In genomic region chr11:116671845-116672434, GRCm38 (mm10) we compare ENCODE assay signal across 7 mouse cellular contexts. TPM values are rescaled to one million over a fixed set of nuclear protein-coding genes. Genes with fewer than 3 reads are reported as not detected.
A peak's percentile ranks its signal among the peaks of the same experiment; 100 is the strongest.
DNase-seq lines count a peak whose midpoint lies in the region; ATAC-seq and TF ChIP-seq lines count a peak whose summit lies in the region.

No protein-coding gene starts in this region.

- under 1% methylated on average over 24 of the region's 24 CpGs for whole genome bisulfite sequencing in spleen, adult 2 months
- under 1% methylated on average over 24 of the region's 24 CpGs for WGBS in kidney, postnatal 0 days
- WGBS in neural tube, embryonic 15.5 days, result under 1% methylated on average over 24 of the region's 24 CpGs

- H3K4me1 ChIP-seq in spleen, adult 2 months (ENCODE audit: control insufficient read depth, insufficient read depth, insufficient read length), result no peaks in the 10 kb centered on the region
- H3K4me1 ChIP-seq in kidney, postnatal 0 days (replicated peaks; ENCODE audit: insufficient read depth, low read length), result peaks cover 19% of the 10 kb centered on the region
- peaks cover 49% of the 10 kb centered on the region for H3K4me1 ChIP-seq in neural tube, embryonic 15.5 days

- ATAC-seq in erythroid progenitor cell, adult 5-6 weeks (replicated peaks; ENCODE audit: low FRiP score, poor library complexity, severe bottlenecking), result peak; percentile 27
- ATAC-seq in kidney, postnatal 0 days (replicated peaks; ENCODE audit: low FRiP score, low read depth), result no peak
- peak; percentile 24; the same call in 1 of the 2 replicates for ATAC-seq in neural tube, embryonic 15.5 days (ENCODE audit: low FRiP score)

- peak overlapping the region; percentile 79 for H3K4me3 ChIP-seq in spleen, adult 2 months (ENCODE audit: extremely low read depth, insufficient read depth, insufficient read length)
- peak overlapping the region; percentile 74 for H3K4me3 ChIP-seq in kidney, postnatal 0 days (replicated peaks; ENCODE audit: low read depth, low read length)
- peak overlapping the region; percentile 75 for H3K4me3 ChIP-seq in neural tube, embryonic 15.5 days (replicated peaks)

- H3K27me3 ChIP-seq in spleen, adult 2 months (ENCODE audit: control insufficient read depth, insufficient read depth, low read length), result no peaks in the 10 kb centered on the region
- no peaks in the 10 kb centered on the region for H3K27me3 ChIP-seq in kidney, postnatal 0 days (ENCODE audit: insufficient read depth, low read length)
- H3K27me3 ChIP-seq in neural tube, embryonic 15.5 days (replicated peaks), result no peaks in the 10 kb centered on the region

- peak overlapping the region; percentile 90 for H3K4me2 ChIP-seq in kidney, postnatal 0 days (ENCODE audit: low read length)
- H3K4me2 ChIP-seq in neural tube, embryonic 15.5 days, result peak overlapping the region; percentile 92

- no peaks in the 10 kb centered on the region for H3K9me3 ChIP-seq in kidney, postnatal 0 days (replicated peaks; ENCODE audit: low read length)
- no peaks in the 10 kb centered on the region for H3K9me3 ChIP-seq in neural tube, embryonic 15.5 days (replicated peaks)

- DNase-seq in spleen, adult 2 months (ENCODE audit: low read depth in 1 of 2, low spot score in 2 of 2), result no peak
- DNase-seq in spleen, postnatal 14 days (ENCODE audit: low spot score in 2 of 2), result no peak
- DNase-seq in kidney, postnatal 0 days (ENCODE audit: low spot score), result no peak
- DNase-seq in yolk sac, embryonic 10.5 days (ENCODE audit: low spot score), result no peak
- DNase-seq in ovary, adult 18-20 months (ENCODE audit: low spot score), result no peak

- TF ChIP-seq POLR2A in spleen, adult 2 months (IDR thresholded peaks at IDR 0.05; ENCODE audit: low read depth, low read length), result no peak

- H3K36me3 ChIP-seq in spleen, adult 2 months (ENCODE audit: control insufficient read depth, insufficient read depth, low read length), result peaks cover 30% of the 10 kb centered on the region
- H3K36me3 ChIP-seq in kidney, postnatal 0 days (ENCODE audit: insufficient read depth, low read length), result peaks cover 28% of the 10 kb centered on the region
- H3K36me3 ChIP-seq in neural tube, embryonic 15.5 days, result peaks cover 41% of the 10 kb centered on the region

- H3K9ac ChIP-seq in kidney, postnatal 0 days (ENCODE audit: low read depth, low read length), result peak overlapping the region; percentile 83
- peak overlapping the region; percentile 75 for H3K9ac ChIP-seq in neural tube, embryonic 15.5 days (replicated peaks)

- TF ChIP-seq CTCF in spleen, adult 2 months (IDR thresholded peaks at IDR 0.05; ENCODE audit: extremely low read depth, insufficient read depth, insufficient read length, insufficient replicate concordance), result no peak
- TF ChIP-seq CTCF in kidney, postnatal 0 days (IDR thresholded peaks at IDR 0.05; ENCODE audit: low read depth), result no peak

- H3K27ac ChIP-seq in spleen, adult 2 months (ENCODE audit: insufficient read depth, low read length), result peak overlapping the region; percentile 42
- H3K27ac ChIP-seq in kidney, postnatal 0 days, result peak overlapping the region; percentile 63
- peak overlapping the region; percentile 69 for H3K27ac ChIP-seq in neural tube, embryonic 15.5 days (replicated peaks)

RNA-seq across cellular contexts. Expression of gene Cygb, which starts 17.8 kb away (rescaled TPM):
- polyA plus RNA-seq in spleen, adult 2 months (2012; rRNA removed), result 10.0 and 14.2 TPM in 2 replicates
- not detected in 2 replicates for total RNA-seq in erythroid progenitor cell, adult 5-6 weeks (2015; ENCODE audit: low replicate concordance)
- total RNA-seq in erythroid progenitor cell, adult 5-6 weeks (2017; ENCODE audit: low replicate concordance), result not detected in 2 replicates
- 35.2 and 37.5 TPM in 2 replicates for polyA plus RNA-seq in kidney, postnatal 0 days (2015; fragmentation: Nextera tagmentation; extraction: Ambion mirVana)
- 28.7 and 31.1 TPM in 2 replicates for polyA plus RNA-seq in neural tube, embryonic 15.5 days (2015; fragmentation: Nextera tagmentation; extraction: Ambion mirVana)

RNA-seq across cellular contexts. Expression of gene Prcd, which starts 18.6 kb away (rescaled TPM):
- 0.35 and 0.72 TPM in 2 replicates for polyA plus RNA-seq in spleen, adult 2 months (2012; rRNA removed)
- not detected in 2 replicates for total RNA-seq in erythroid progenitor cell, adult 5-6 weeks (2015; ENCODE audit: low replicate concordance)
- not detected in 2 replicates for total RNA-seq in erythroid progenitor cell, adult 5-6 weeks (2017; ENCODE audit: low replicate concordance)
- polyA plus RNA-seq in kidney, postnatal 0 days (2015; fragmentation: Nextera tagmentation; extraction: Ambion mirVana), result 1.3 and 1.4 TPM in 2 replicates
- 3.1 and 3.4 TPM in 2 replicates for polyA plus RNA-seq in neural tube, embryonic 15.5 days (2015; fragmentation: Nextera tagmentation; extraction: Ambion mirVana)

RNA-seq across cellular contexts. Expression of gene Rhbdf2, which starts 45.1 kb away (rescaled TPM):
- polyA plus RNA-seq in spleen, adult 2 months (2012; rRNA removed), result 84.5 and 91.2 TPM in 2 replicates
- 6.3 and 12.6 TPM in 2 replicates for total RNA-seq in erythroid progenitor cell, adult 5-6 weeks (2015; ENCODE audit: low replicate concordance)
- total RNA-seq in erythroid progenitor cell, adult 5-6 weeks (2017; ENCODE audit: low replicate concordance), result 5.9 and 11.5 TPM in 2 replicates
- 8.8 and 9.0 TPM in 2 replicates for polyA plus RNA-seq in kidney, postnatal 0 days (2015; fragmentation: Nextera tagmentation; extraction: Ambion mirVana)
- 1.4 and 4.0 TPM in 2 replicates for polyA plus RNA-seq in neural tube, embryonic 15.5 days (2015; fragmentation: Nextera tagmentation; extraction: Ambion mirVana)
